Mouse (Mus musculus) heart, adult 18-20 months (tissue): ENCODE measurements around the gene Elk3. TPM values are rescaled to one million over a fixed set of nuclear protein-coding genes. Genes with fewer than 3 reads are reported as not detected.
A peak's percentile ranks its signal among the peaks of the same experiment; 100 is the strongest.

Source experiments
- DNase-seq, 2 experiments: peaks; one replicate each; pipeline ENCODE4 v3.0.0; 2021 to 2022; ENCODE audit warnings: mixed read lengths in 1 of 2
- total RNA-seq, 2 experiments: library from RNA; stranded (reverse); gene quantifications; 2 replicates each; pipeline ENCODE4 v1.2.3; 2021

Gene Elk3
- total RNA-seq, 2 experiments from 2014 or later: 27.9 to 29.5 TPM

- DNase-seq: no peak
Measured at GRCm38 (mm10) chr10:93332261-93332809, 21.4 kb upstream of the Elk3 start.

GRCm38 (mm10) chr10:93331543-93331942 lies 20.6 kb upstream of the Elk3 start:
- DNase-seq: no peak

GRCm38 (mm10) chr10:93328321-93328720 lies 17.4 kb upstream of the Elk3 start:
- DNase-seq: no peak

- no peak for DNase-seq
Measured at GRCm38 (mm10) chr10:93327187-93327586, 16.3 kb upstream of the Elk3 start.

GRCm38 (mm10) chr10:93326741-93327100 lies 15.8 kb upstream of the Elk3 start:
- no peak for DNase-seq

GRCm38 (mm10) chr10:93325804-93326740 lies 15.1 kb upstream of the Elk3 start:
- peak in 1 of 2 experiments; percentile 83 for DNase-seq

- no peak for DNase-seq
Measured at GRCm38 (mm10) chr10:93325369-93325768, 14.4 kb upstream of the Elk3 start.

GRCm38 (mm10) chr10:93324438-93324837 lies 13.5 kb upstream of the Elk3 start:
- no peak for DNase-seq

GRCm38 (mm10) chr10:93323659-93324058 lies 12.7 kb upstream of the Elk3 start:
- DNase-seq: no peak

- no peak for DNase-seq
Measured at GRCm38 (mm10) chr10:93321763-93322162, 10.8 kb upstream of the Elk3 start.

- no peak for DNase-seq
Measured at GRCm38 (mm10) chr10:93320148-93320547, 9.2 kb upstream of the Elk3 start.

GRCm38 (mm10) chr10:93319526-93320063 lies 8.7 kb upstream of the Elk3 start:
- DNase-seq: peak in 1 of 2 experiments; percentile 31

GRCm38 (mm10) chr10:93316909-93317308 lies 6.0 kb upstream of the Elk3 start:
- DNase-seq: peak in 1 of 2 experiments; percentile 34

- no peak for DNase-seq
Measured at GRCm38 (mm10) chr10:93311576-93311975, 641 bp upstream of the Elk3 start.

GRCm38 (mm10) chr10:93309934-93310621 lies 857 bp downstream of the Elk3 start:
- peak; percentile 54 to 70 for DNase-seq

GRCm38 (mm10) chr10:93309131-93309933 lies 1.6 kb downstream of the Elk3 start:
- peak; percentile 76 to 81 for DNase-seq

GRCm38 (mm10) chr10:93306367-93306766 lies 4.6 kb downstream of the Elk3 start:
- DNase-seq: peak in 1 of 2 experiments; percentile 12

- peak in 1 of 2 experiments; percentile 12 for DNase-seq
Measured at GRCm38 (mm10) chr10:93305946-93306345, 5.0 kb downstream of the Elk3 start.

- peak in 1 of 2 experiments; percentile 45 for DNase-seq
Measured at GRCm38 (mm10) chr10:93303231-93303630, 7.7 kb downstream of the Elk3 start.

GRCm38 (mm10) chr10:93301831-93302230 lies 9.1 kb downstream of the Elk3 start:
- DNase-seq: peak in 1 of 2 experiments; percentile 71

- peak in 1 of 2 experiments; percentile 31 for DNase-seq
Measured at GRCm38 (mm10) chr10:93298208-93298607, 12.7 kb downstream of the Elk3 start.

- DNase-seq: peak; percentile 53 to 85
Measured at GRCm38 (mm10) chr10:93297774-93298173, 13.2 kb downstream of the Elk3 start.
